Mouse (Mus musculus) ovary, adult 18-20 months (tissue): Measurements from ENCODE around the gene Pi4k2b.
"Not testable (repeated sequence)": the region's sequence is repeated elsewhere in the genome, so short reads cannot be mapped to it uniquely, and the experiment has no call there.

ENCODE experiments used
- DNase-seq: peaks from one replicate; pipeline ENCODE4 v3.0.0; 2022; ENCODE audit warnings: low spot score, mixed read lengths

Gene Pi4k2b

GRCm38 (mm10) chr5:52741391-52742111 is at the start of gene Pi4k2b:
Gene Pi4k2b (plus strand): TSS chr5:52741574.
- peak; percentile 59 for DNase-seq

GRCm38 (mm10) chr5:52697291-52697690 is 44.1 kb upstream of the Pi4k2b start:
- no peak for DNase-seq

- DNase-seq = not testable (repeated sequence)
Measured at GRCm38 (mm10) chr5:52697882-52698440, 43.4 kb upstream of the Pi4k2b start.

GRCm38 (mm10) chr5:52704562-52704961 is 36.8 kb upstream of the Pi4k2b start:
- no peak for DNase-seq

GRCm38 (mm10) chr5:52712704-52713103 is 28.7 kb upstream of the Pi4k2b start:
- DNase-seq = no peak

GRCm38 (mm10) chr5:52716742-52717448 is 24.5 kb upstream of the Pi4k2b start:
- no peak for DNase-seq

- DNase-seq = no peak
Measured at GRCm38 (mm10) chr5:52721003-52721402, 20.4 kb upstream of the Pi4k2b start.

- DNase-seq = no peak
Measured at GRCm38 (mm10) chr5:52727747-52728146, 13.6 kb upstream of the Pi4k2b start.

GRCm38 (mm10) chr5:52732811-52733210 is 8.6 kb upstream of the Pi4k2b start:
- no peak for DNase-seq

GRCm38 (mm10) chr5:52736046-52736445 is 5.3 kb upstream of the Pi4k2b start:
- no peak for DNase-seq

GRCm38 (mm10) chr5:52742112-52742813 is 889 bp downstream of the Pi4k2b start:
- DNase-seq = no peak

- no peak for DNase-seq
Measured at GRCm38 (mm10) chr5:52743231-52743630, 1.9 kb downstream of the Pi4k2b start.

GRCm38 (mm10) chr5:52746920-52747319 is 5.5 kb downstream of the Pi4k2b start:
- no peak for DNase-seq

- DNase-seq = no peak
Measured at GRCm38 (mm10) chr5:52748732-52749131, 7.4 kb downstream of the Pi4k2b start.

GRCm38 (mm10) chr5:52753146-52753545 is 11.8 kb downstream of the Pi4k2b start:
- DNase-seq = no peak

GRCm38 (mm10) chr5:52754196-52754595 is 12.8 kb downstream of the Pi4k2b start:
- no peak for DNase-seq

- DNase-seq = no peak
Measured at GRCm38 (mm10) chr5:52755337-52755736, 14.0 kb downstream of the Pi4k2b start.

GRCm38 (mm10) chr5:52755989-52756388 is 14.6 kb downstream of the Pi4k2b start:
- DNase-seq = no peak

GRCm38 (mm10) chr5:52762586-52762985 is 21.2 kb downstream of the Pi4k2b start:
- no peak for DNase-seq

GRCm38 (mm10) chr5:52774267-52774666 is 32.9 kb downstream of the Pi4k2b start:
- no peak for DNase-seq

GRCm38 (mm10) chr5:52775237-52775636 is 33.9 kb downstream of the Pi4k2b start, which contains the start of gene Zcchc4:
Gene Zcchc4 (plus strand): TSS chr5:52775409.
- DNase-seq = no peak
